Mouse (Mus musculus) E14TG2a.4 (cell line): ENCODE data around the gene Ints14.

ENCODE experiments used
- H3K27me3 ChIP-seq: 2 replicates; pipeline ENCODE4 v1.6.1; 2014; ENCODE audit warnings: low read length, control low read depth; ENCODE audit not compliant: insufficient read depth
- H3K36me3 ChIP-seq: 2 replicates; pipeline ENCODE4 v1.6.1; 2014; ENCODE audit warnings: low read length, control low read depth; ENCODE audit not compliant: insufficient read depth
- H3K4me1 ChIP-seq: replicated peaks from 2 replicates; pipeline ENCODE4 v1.6.1; 2014; ENCODE audit warnings: low read depth, low read length, control low read depth
- H3K4me3 ChIP-seq: replicated peaks from 2 replicates; pipeline ENCODE4 v1.5.1; 2014; ENCODE audit warnings: mild to moderate bottlenecking, low read length
- H3K9me3 ChIP-seq: 2 replicates; pipeline ENCODE4 v1.6.1; 2014; ENCODE audit warnings: low read length, control low read depth
- CTCF ChIP-seq: conservative IDR thresholded peaks from 2 replicates; pipeline ENCODE4 v1.5.1; 2014; ENCODE audit warnings: low read length
- NANOG ChIP-seq: IDR thresholded peaks from 2 replicates; pipeline ENCODE4 v1.6.1; 2014; ENCODE audit warnings: borderline replicate concordance, low read length, mixed read lengths
- POU5F1 ChIP-seq: IDR thresholded peaks from 2 replicates; pipeline ENCODE4 v1.6.1; 2014; ENCODE audit warnings: low read length, borderline replicate concordance

Ints14 gene

GRCm38 (mm10) chr9:64960117-64960977, at the start of gene Ints14:
Gene Ints14 (plus strand): TSS chr9:64960905.
- TF ChIP-seq CTCF (peak; percentile 59), POU5F1 (no peak)
- Histone ChIP-seq H3K36me3 (peaks cover 31% of the 10 kb centered on the region), H3K9me3 (no peaks in the 10 kb centered on the region), H3K4me3 (peak within 1 kb of the TSS; percentile 91), H3K27me3 (no peaks in the 10 kb centered on the region), H3K4me1 (peaks cover 43% of the 10 kb centered on the region)

GRCm38 (mm10) chr9:64913406-64913805, 47.3 kb upstream of the Ints14 start:
- Histone ChIP-seq H3K4me3 (no peak overlapping the region), H3K36me3 (peaks cover 27% of the 10 kb centered on the region), H3K4me1 (peaks cover 12% of the 10 kb centered on the region; the same call in 1 of the 2 replicates), H3K27me3 (no peaks in the 10 kb centered on the region), H3K9me3 (no peaks in the 10 kb centered on the region)
- TF ChIP-seq NANOG = no peak
- TF ChIP-seq POU5F1 = no peak
- no peak for TF ChIP-seq CTCF

GRCm38 (mm10) chr9:64913973-64914372, 46.7 kb upstream of the Ints14 start:
- no peaks in the 10 kb centered on the region for H3K27me3 ChIP-seq
- peaks cover 14% of the 10 kb centered on the region; the same call in 1 of the 2 replicates for H3K4me1 ChIP-seq
- TF ChIP-seq NANOG = no peak
- TF ChIP-seq CTCF = no peak
- H3K4me3 ChIP-seq = no peak overlapping the region
- H3K9me3 ChIP-seq = no peaks in the 10 kb centered on the region
- peaks cover 27% of the 10 kb centered on the region for H3K36me3 ChIP-seq

DNA sequence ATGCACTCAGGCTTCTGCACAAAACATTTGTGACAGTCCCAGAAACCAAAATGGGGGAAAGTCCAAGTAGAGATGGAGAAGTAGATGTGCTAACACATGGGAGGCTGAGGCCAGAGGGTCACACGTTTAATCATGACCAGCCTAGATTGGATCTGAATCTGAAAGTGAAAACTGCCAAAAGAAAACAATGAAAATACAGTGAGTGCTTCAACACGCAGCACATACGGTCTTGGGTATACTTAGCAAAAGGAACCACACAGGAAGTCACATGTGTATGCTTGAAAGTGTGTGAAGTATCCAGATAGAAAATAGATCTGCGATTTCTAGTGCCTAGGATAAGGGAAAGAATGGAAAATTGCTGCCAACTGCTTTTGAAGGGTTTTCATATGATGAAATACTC, 46.1 kb upstream of the Ints14 start:
- H3K27me3 ChIP-seq = no peaks in the 10 kb centered on the region
- H3K36me3 ChIP-seq = peaks cover 25% of the 10 kb centered on the region
- TF ChIP-seq POU5F1 (no peak), CTCF (no peak)
- H3K4me1 ChIP-seq = peaks cover 21% of the 10 kb centered on the region
- no peaks in the 10 kb centered on the region for H3K9me3 ChIP-seq
- no peak overlapping the region for H3K4me3 ChIP-seq

GRCm38 (mm10) chr9:64918560-64918959, 42.1 kb upstream of the Ints14 start:
- peaks cover 21% of the 10 kb centered on the region for H3K4me1 ChIP-seq
- peaks cover 20% of the 10 kb centered on the region; the same call in 1 of the 2 replicates for H3K36me3 ChIP-seq
- H3K9me3 ChIP-seq = no peaks in the 10 kb centered on the region
- TF ChIP-seq CTCF (no peak), NANOG (no peak), POU5F1 (no peak)
- no peaks in the 10 kb centered on the region for H3K27me3 ChIP-seq
- H3K4me3 ChIP-seq = peak overlapping the region; percentile 83

- H3K9me3 ChIP-seq = no peaks in the 10 kb centered on the region
- no peaks in the 10 kb centered on the region for H3K36me3 ChIP-seq
- no peaks in the 10 kb centered on the region for H3K4me1 ChIP-seq
- H3K27me3 ChIP-seq = peaks cover 18% of the 10 kb centered on the region
- no peak for TF ChIP-seq POU5F1
- no peak for TF ChIP-seq CTCF
- TF ChIP-seq NANOG = no peak
- H3K4me3 ChIP-seq = no peak overlapping the region
Measured at GRCm38 (mm10) chr9:64925771-64926170, 34.9 kb upstream of the Ints14 start.

GRCm38 (mm10) chr9:64926201-64926991, 34.3 kb upstream of the Ints14 start:
- no peaks in the 10 kb centered on the region for H3K9me3 ChIP-seq
- H3K4me3 ChIP-seq = no peak overlapping the region
- no peaks in the 10 kb centered on the region for H3K36me3 ChIP-seq
- TF ChIP-seq POU5F1 (no peak), NANOG (no peak), CTCF (no peak)
- no peaks in the 10 kb centered on the region for H3K4me1 ChIP-seq
- H3K27me3 ChIP-seq = peaks cover 23% of the 10 kb centered on the region

DNA sequence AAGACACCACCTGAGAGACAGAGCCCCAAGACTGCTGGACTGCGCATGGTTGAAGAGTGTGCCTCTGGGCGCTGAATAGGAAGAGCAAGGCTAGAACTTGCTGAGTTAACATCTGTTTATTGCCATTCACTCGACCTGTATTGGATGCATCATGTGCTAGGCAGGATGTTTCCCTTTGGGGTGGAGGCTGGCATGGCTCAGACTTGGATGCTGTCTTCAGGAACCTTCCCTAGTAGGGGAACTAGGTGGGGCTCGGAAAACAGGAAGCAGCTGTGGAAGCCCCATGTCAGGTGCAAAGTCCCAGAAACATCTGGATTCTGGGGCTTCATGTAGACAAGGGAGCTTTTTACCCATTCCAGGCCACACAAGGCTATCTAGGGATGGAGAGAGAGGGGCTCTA, 30.4 kb upstream of the Ints14 start:
- Histone ChIP-seq H3K9me3 (no peaks in the 10 kb centered on the region), H3K27me3 (peaks cover 40% of the 10 kb centered on the region), H3K4me1 (peaks cover 19% of the 10 kb centered on the region), H3K36me3 (no peaks in the 10 kb centered on the region), H3K4me3 (no peak overlapping the region)
- TF ChIP-seq CTCF = no peak
- TF ChIP-seq NANOG = no peak
- no peak for TF ChIP-seq POU5F1
